Mouse (Mus musculus): ENCODE results near the gene Lemd2. TPM values are rescaled to one million over a fixed set of nuclear protein-coding genes. Genes with fewer than 3 reads are reported as not detected.
A peak's percentile ranks its signal among the peaks of the same experiment; 100 is the strongest.

The Lemd2 gene
- polyA plus RNA-seq, 1 experiment from 2014 or later = 15.7 TPM

GRCm38 (mm10) chr17:27153773-27154193 lies 50.5 kb downstream of the Lemd2 start:
- no peak for DNase-seq (ENCODE audit: low spot score)
- H3K4me1 ChIP-seq (replicated peaks; ENCODE audit: control insufficient read depth, insufficient read depth, low read length) = peaks cover 14% of the 10 kb centered on the region

GRCm38 (mm10) chr17:27152976-27153723 lies 51.1 kb downstream of the Lemd2 start:
- Histone ChIP-seq H3K4me1 (replicated peaks; ENCODE audit: control insufficient read depth, insufficient read depth, low read length) (peaks cover 14% of the 10 kb centered on the region), H3K4me2 (ENCODE audit: low read length) (no peak overlapping the region), H3K27ac (ENCODE audit: low read depth) (no peak overlapping the region), H3K9me3 (ENCODE audit: control insufficient read depth, low read length) (no peaks in the 10 kb centered on the region), H3K27me3 (replicated peaks; ENCODE audit: control insufficient read depth, insufficient read depth, low read length) (no peaks in the 10 kb centered on the region), H3K4me3 (ENCODE audit: low read depth, low read length) (no peak overlapping the region), H3K36me3 (ENCODE audit: control insufficient read depth, insufficient read depth, low read length) (no peaks in the 10 kb centered on the region), H3K9ac (ENCODE audit: low read length) (no peak overlapping the region)
- DNase-seq (ENCODE audit: low spot score) = no peak
- 55% methylated on average over 8 of the region's 8 CpGs for WGBS
- no peak for ATAC-seq (replicated peaks; ENCODE audit: low FRiP score, low TSS enrichment, low read depth)

More at GRCm38 (mm10) chr17:27153773-27154193, 50.5 kb downstream of the Lemd2 start:
- no peak overlapping the region for H3K9ac ChIP-seq (ENCODE audit: low read length)
- no peak overlapping the region for H3K4me2 ChIP-seq (ENCODE audit: low read length)
- 50% methylated on average over 9 of the region's 9 CpGs for WGBS
- H3K9me3 ChIP-seq (ENCODE audit: control insufficient read depth, low read length) = no peaks in the 10 kb centered on the region
- H3K27ac ChIP-seq (ENCODE audit: low read depth) = no peak overlapping the region
- no peaks in the 10 kb centered on the region for H3K36me3 ChIP-seq (ENCODE audit: control insufficient read depth, insufficient read depth, low read length)
- no peak overlapping the region for H3K4me3 ChIP-seq (ENCODE audit: low read depth, low read length)
- H3K27me3 ChIP-seq (replicated peaks; ENCODE audit: control insufficient read depth, insufficient read depth, low read length) = no peaks in the 10 kb centered on the region
- no peak for ATAC-seq (replicated peaks; ENCODE audit: low FRiP score, low TSS enrichment, low read depth)

GRCm38 (mm10) chr17:27151411-27151810 lies 52.9 kb downstream of the Lemd2 start:
- WGBS = 70% methylated on average over 8 of the region's 8 CpGs

GRCm38 (mm10) chr17:27150871-27151270 lies 53.4 kb downstream of the Lemd2 start:
- WGBS = 54% methylated on average over 7 of the region's 7 CpGs
- no peak overlapping the region for H3K4me3 ChIP-seq (ENCODE audit: low read depth, low read length)
- DNase-seq (ENCODE audit: low spot score) (no peak), ATAC-seq (replicated peaks; ENCODE audit: low FRiP score, low TSS enrichment, low read depth) (no peak)
- no peak overlapping the region for H3K9ac ChIP-seq (ENCODE audit: low read length)
- H3K4me1 ChIP-seq (replicated peaks; ENCODE audit: control insufficient read depth, insufficient read depth, low read length) = peaks cover 24% of the 10 kb centered on the region
- no peak overlapping the region for H3K27ac ChIP-seq (ENCODE audit: low read depth)
- H3K36me3 ChIP-seq (ENCODE audit: control insufficient read depth, insufficient read depth, low read length) = no peaks in the 10 kb centered on the region
- no peak overlapping the region for H3K4me2 ChIP-seq (ENCODE audit: low read length)
- no peaks in the 10 kb centered on the region for H3K27me3 ChIP-seq (replicated peaks; ENCODE audit: control insufficient read depth, insufficient read depth, low read length)
- H3K9me3 ChIP-seq (ENCODE audit: control insufficient read depth, low read length) = no peaks in the 10 kb centered on the region

More at GRCm38 (mm10) chr17:27151411-27151810, 52.9 kb downstream of the Lemd2 start:
- H3K9ac ChIP-seq (ENCODE audit: low read length) = no peak overlapping the region
- H3K4me1 ChIP-seq (replicated peaks; ENCODE audit: control insufficient read depth, insufficient read depth, low read length) = peaks cover 19% of the 10 kb centered on the region
- no peaks in the 10 kb centered on the region for H3K36me3 ChIP-seq (ENCODE audit: control insufficient read depth, insufficient read depth, low read length)
- no peak for DNase-seq (ENCODE audit: low spot score)
- no peaks in the 10 kb centered on the region for H3K9me3 ChIP-seq (ENCODE audit: control insufficient read depth, low read length)
- no peaks in the 10 kb centered on the region for H3K27me3 ChIP-seq (replicated peaks; ENCODE audit: control insufficient read depth, insufficient read depth, low read length)
- H3K4me3 ChIP-seq (ENCODE audit: low read depth, low read length) = no peak overlapping the region
- H3K4me2 ChIP-seq (ENCODE audit: low read length) = no peak overlapping the region
- no peak overlapping the region for H3K27ac ChIP-seq (ENCODE audit: low read depth)
- no peak for ATAC-seq (replicated peaks; ENCODE audit: low FRiP score, low TSS enrichment, low read depth)

GRCm38 (mm10) chr17:27146323-27146923 lies 57.8 kb downstream of the Lemd2 start:
- no peak overlapping the region for H3K27ac ChIP-seq (ENCODE audit: low read depth)
- no peak for DNase-seq (ENCODE audit: low spot score)
- 5% methylated on average over 8 of the region's 8 CpGs for WGBS
- H3K4me2 ChIP-seq (ENCODE audit: low read length) = peak overlapping the region; percentile 9; the same call in 1 of the 2 replicates
- no peak overlapping the region for H3K4me3 ChIP-seq (ENCODE audit: low read depth, low read length)
- no peak for ATAC-seq (replicated peaks; ENCODE audit: low FRiP score, low TSS enrichment, low read depth)
- H3K9me3 ChIP-seq (ENCODE audit: control insufficient read depth, low read length) = no peaks in the 10 kb centered on the region
- no peaks in the 10 kb centered on the region for H3K27me3 ChIP-seq (replicated peaks; ENCODE audit: control insufficient read depth, insufficient read depth, low read length)
- H3K36me3 ChIP-seq (ENCODE audit: control insufficient read depth, insufficient read depth, low read length) = no peaks in the 10 kb centered on the region
- H3K9ac ChIP-seq (ENCODE audit: low read length) = no peak overlapping the region
- H3K4me1 ChIP-seq (replicated peaks; ENCODE audit: control insufficient read depth, insufficient read depth, low read length) = peaks cover 25% of the 10 kb centered on the region

- Histone ChIP-seq H3K9ac (ENCODE audit: low read length) (no peak overlapping the region), H3K36me3 (ENCODE audit: control insufficient read depth, insufficient read depth, low read length) (no peaks in the 10 kb centered on the region), H3K4me1 (replicated peaks; ENCODE audit: control insufficient read depth, insufficient read depth, low read length) (peaks cover 22% of the 10 kb centered on the region), H3K9me3 (ENCODE audit: control insufficient read depth, low read length) (no peaks in the 10 kb centered on the region), H3K27ac (ENCODE audit: low read depth) (no peak overlapping the region), H3K4me2 (ENCODE audit: low read length) (no peak overlapping the region), H3K27me3 (replicated peaks; ENCODE audit: control insufficient read depth, insufficient read depth, low read length) (no peaks in the 10 kb centered on the region), H3K4me3 (ENCODE audit: low read depth, low read length) (no peak overlapping the region)
- 78% methylated on average over 4 of the region's 4 CpGs for WGBS
- DNase-seq (ENCODE audit: low spot score) (no peak), ATAC-seq (replicated peaks; ENCODE audit: low FRiP score, low TSS enrichment, low read depth) (no peak)
These were observed 60.1 kb downstream of the Lemd2 start for GRCm38 (mm10) chr17:27144152-27144551.

GRCm38 (mm10) chr17:27141971-27142450 lies 62.3 kb downstream of the Lemd2 start:
- Histone ChIP-seq H3K27ac (ENCODE audit: low read depth) (peak overlapping the region; percentile 11; the same call in 1 of the 2 replicates), H3K4me2 (ENCODE audit: low read length) (0 out of 2 replicates have a peak overlapping the region, but pooled peaks have one; percentile 1)

GRCm38 (mm10) chr17:27140262-27140661 lies 64.0 kb downstream of the Lemd2 start:
- no peaks in the 10 kb centered on the region for H3K36me3 ChIP-seq (ENCODE audit: control insufficient read depth, insufficient read depth, low read length)
- DNase-seq (ENCODE audit: low spot score) = no peak
- peaks cover 9% of the 10 kb centered on the region; the same call in 1 of the 2 replicates for H3K4me1 ChIP-seq (replicated peaks; ENCODE audit: control insufficient read depth, insufficient read depth, low read length)
- 59% methylated on average over 9 of the region's 9 CpGs for WGBS
- H3K4me2 ChIP-seq (ENCODE audit: low read length) = no peak overlapping the region
- H3K27ac ChIP-seq (ENCODE audit: low read depth) = no peak overlapping the region
- H3K9me3 ChIP-seq (ENCODE audit: control insufficient read depth, low read length) = no peaks in the 10 kb centered on the region
- no peak for ATAC-seq (replicated peaks; ENCODE audit: low FRiP score, low TSS enrichment, low read depth)
- no peak overlapping the region for H3K9ac ChIP-seq (ENCODE audit: low read length)
- H3K27me3 ChIP-seq (replicated peaks; ENCODE audit: control insufficient read depth, insufficient read depth, low read length) = no peaks in the 10 kb centered on the region
- no peak overlapping the region for H3K4me3 ChIP-seq (ENCODE audit: low read depth, low read length)

More at GRCm38 (mm10) chr17:27141971-27142450, 62.3 kb downstream of the Lemd2 start:
- ATAC-seq (replicated peaks; ENCODE audit: low FRiP score, low TSS enrichment, low read depth) (peak; percentile 29; the same call in 1 of the 2 replicates), DNase-seq (ENCODE audit: low spot score) (peak; percentile 73)
- Histone ChIP-seq H3K9me3 (ENCODE audit: control insufficient read depth, low read length) (no peaks in the 10 kb centered on the region), H3K4me3 (ENCODE audit: low read depth, low read length) (no peak overlapping the region), H3K27me3 (replicated peaks; ENCODE audit: control insufficient read depth, insufficient read depth, low read length) (no peaks in the 10 kb centered on the region), H3K4me1 (replicated peaks; ENCODE audit: control insufficient read depth, insufficient read depth, low read length) (peaks cover 22% of the 10 kb centered on the region), H3K36me3 (ENCODE audit: control insufficient read depth, insufficient read depth, low read length) (no peaks in the 10 kb centered on the region), H3K9ac (ENCODE audit: low read length) (no peak overlapping the region)
- 31% methylated on average over 10 of the region's 10 CpGs for WGBS

All from intestine, embryonic 14.5 days (tissue).